Mouse (Mus musculus): ENCODE results near the gene Rexo4. TPM values are rescaled to one million over a fixed set of nuclear protein-coding genes. Genes with fewer than 3 reads are reported as not detected.

Gene Rexo4
- polyA plus RNA-seq, 1 experiment from 2014 or later: 36.1 TPM

GRCm38 (mm10) chr2:26967262-26967661 lies 3.1 kb upstream of the Rexo4 start:
- no peaks in the 10 kb centered on the region for H3K9me3 ChIP-seq
- no peak overlapping the region for H3K4me3 ChIP-seq (replicated peaks)
- H3K36me3 ChIP-seq: peaks cover 1% of the 10 kb centered on the region
- no peaks in the 10 kb centered on the region for H3K27me3 ChIP-seq
- H3K4me2 ChIP-seq (replicated peaks): no peak overlapping the region
- 76% methylated on average over 2 of the region's 2 CpGs for WGBS
- H3K4me1 ChIP-seq (replicated peaks): peaks cover 20% of the 10 kb centered on the region
- no peak for ATAC-seq
- no peak overlapping the region for H3K27ac ChIP-seq
- no peak overlapping the region for H3K9ac ChIP-seq (replicated peaks)

- Histone ChIP-seq H3K4me1 (replicated peaks) (peaks cover 37% of the 10 kb centered on the region), H3K36me3 (peaks cover 18% of the 10 kb centered on the region), H3K9me3 (no peaks in the 10 kb centered on the region), H3K9ac (replicated peaks) (peak overlapping the region; percentile 91), H3K27me3 (no peaks in the 10 kb centered on the region), H3K4me3 (replicated peaks) (peak overlapping the region; percentile 81), H3K4me2 (replicated peaks) (peak overlapping the region; percentile 91), H3K27ac (peak overlapping the region; percentile 98)
- 19% methylated on average over 14 of the region's 14 CpGs for WGBS
- no peak for ATAC-seq
Observed at GRCm38 (mm10) chr2:26964724-26965370, 661 bp upstream of the Rexo4 start.

- Histone ChIP-seq H3K27ac (no peak overlapping the region), H3K27me3 (no peaks in the 10 kb centered on the region), H3K9ac (replicated peaks) (no peak overlapping the region), H3K4me2 (replicated peaks) (no peak overlapping the region), H3K9me3 (no peaks in the 10 kb centered on the region), H3K4me3 (replicated peaks) (no peak overlapping the region), H3K4me1 (replicated peaks) (peaks cover 37% of the 10 kb centered on the region), H3K36me3 (peaks cover 55% of the 10 kb centered on the region)
- WGBS: 80% methylated on average over 4 of the region's 4 CpGs
- no peak for ATAC-seq
Observed at GRCm38 (mm10) chr2:26960756-26961155, 3.4 kb downstream of the Rexo4 start.

GRCm38 (mm10) chr2:26957488-26957859 lies 6.7 kb downstream of the Rexo4 start:
- WGBS: 92% methylated on average over 2 of the region's 2 CpGs
- Histone ChIP-seq H3K36me3 (peaks cover 87% of the 10 kb centered on the region), H3K4me1 (replicated peaks) (peaks cover 19% of the 10 kb centered on the region), H3K27me3 (no peaks in the 10 kb centered on the region), H3K4me3 (replicated peaks) (no peak overlapping the region), H3K9me3 (no peaks in the 10 kb centered on the region), H3K4me2 (replicated peaks) (no peak overlapping the region), H3K9ac (replicated peaks) (no peak overlapping the region), H3K27ac (no peak overlapping the region)
- ATAC-seq: no peak

- no peak overlapping the region for H3K27ac ChIP-seq
- H3K27me3 ChIP-seq: no peaks in the 10 kb centered on the region
- H3K36me3 ChIP-seq: peaks cover 88% of the 10 kb centered on the region
- no peak overlapping the region for H3K4me2 ChIP-seq (replicated peaks)
- peaks cover 14% of the 10 kb centered on the region for H3K4me1 ChIP-seq (replicated peaks)
- H3K4me3 ChIP-seq (replicated peaks): no peak overlapping the region
- no peaks in the 10 kb centered on the region for H3K9me3 ChIP-seq
- WGBS: 94% methylated on average over 12 of the region's 12 CpGs
- no peak for ATAC-seq
- no peak overlapping the region for H3K9ac ChIP-seq (replicated peaks)
Observed at GRCm38 (mm10) chr2:26956811-26957487, 7.2 kb downstream of the Rexo4 start.

GRCm38 (mm10) chr2:26954735-26955395 lies 9.3 kb downstream of the Rexo4 start:
- Histone ChIP-seq H3K4me3 (replicated peaks) (no peak overlapping the region), H3K9me3 (no peaks in the 10 kb centered on the region), H3K27ac (no peak overlapping the region), H3K36me3 (peaks cover 96% of the 10 kb centered on the region), H3K27me3 (no peaks in the 10 kb centered on the region), H3K4me2 (replicated peaks) (no peak overlapping the region), H3K4me1 (replicated peaks) (no peaks in the 10 kb centered on the region), H3K9ac (replicated peaks) (no peak overlapping the region; the same call in 1 of the 2 replicates)
- no peak for ATAC-seq
- WGBS: 96% methylated on average over 2 of the region's 2 CpGs

GRCm38 (mm10) chr2:26952866-26953265 lies 11.3 kb downstream of the Rexo4 start:
- H3K27me3 ChIP-seq: no peaks in the 10 kb centered on the region
- no peaks in the 10 kb centered on the region for H3K4me1 ChIP-seq (replicated peaks)
- peaks cover 91% of the 10 kb centered on the region for H3K36me3 ChIP-seq
- H3K9me3 ChIP-seq: no peaks in the 10 kb centered on the region
- H3K9ac ChIP-seq (replicated peaks): no peak overlapping the region
- no peak overlapping the region for H3K4me2 ChIP-seq (replicated peaks)
- no peak for ATAC-seq
- H3K27ac ChIP-seq: no peak overlapping the region
- H3K4me3 ChIP-seq (replicated peaks): no peak overlapping the region
- 95% methylated on average over 8 of the region's 8 CpGs for WGBS

GRCm38 (mm10) chr2:26952193-26952592 lies 12.0 kb downstream of the Rexo4 start:
- Histone ChIP-seq H3K27me3 (no peaks in the 10 kb centered on the region), H3K9me3 (no peaks in the 10 kb centered on the region), H3K4me1 (replicated peaks) (no peaks in the 10 kb centered on the region), H3K4me3 (replicated peaks) (no peak overlapping the region), H3K4me2 (replicated peaks) (no peak overlapping the region), H3K9ac (replicated peaks) (no peak overlapping the region), H3K27ac (no peak overlapping the region), H3K36me3 (peaks cover 86% of the 10 kb centered on the region)
- 92% methylated on average over 4 of the region's 4 CpGs for WGBS
- ATAC-seq: no peak

GRCm38 (mm10) chr2:26951346-26951905 lies 12.8 kb downstream of the Rexo4 start:
- H3K36me3 ChIP-seq: peaks cover 83% of the 10 kb centered on the region
- no peak overlapping the region for H3K9ac ChIP-seq (replicated peaks)
- H3K27me3 ChIP-seq: no peaks in the 10 kb centered on the region
- no peak for ATAC-seq
- WGBS: 93% methylated on average over 8 of the region's 8 CpGs
- no peak overlapping the region for H3K4me3 ChIP-seq (replicated peaks)
- no peak overlapping the region for H3K27ac ChIP-seq
- H3K4me1 ChIP-seq (replicated peaks): no peaks in the 10 kb centered on the region
- H3K9me3 ChIP-seq: no peaks in the 10 kb centered on the region
- no peak overlapping the region for H3K4me2 ChIP-seq (replicated peaks)

GRCm38 (mm10) chr2:26950411-26950810 lies 13.8 kb downstream of the Rexo4 start:
- WGBS: 89% methylated on average over 2 of the region's 2 CpGs
- H3K9me3 ChIP-seq: no peaks in the 10 kb centered on the region
- no peak overlapping the region for H3K9ac ChIP-seq (replicated peaks)
- H3K27me3 ChIP-seq: no peaks in the 10 kb centered on the region
- no peaks in the 10 kb centered on the region for H3K4me1 ChIP-seq (replicated peaks)
- H3K27ac ChIP-seq: no peak overlapping the region
- H3K4me2 ChIP-seq (replicated peaks): no peak overlapping the region
- H3K36me3 ChIP-seq: peaks cover 74% of the 10 kb centered on the region
- no peak for ATAC-seq
- H3K4me3 ChIP-seq (replicated peaks): no peak overlapping the region

- no peak overlapping the region for H3K9ac ChIP-seq (replicated peaks)
- H3K9me3 ChIP-seq: no peaks in the 10 kb centered on the region
- peaks cover 7% of the 10 kb centered on the region for H3K36me3 ChIP-seq
- H3K4me1 ChIP-seq (replicated peaks): no peaks in the 10 kb centered on the region
- no peaks in the 10 kb centered on the region for H3K27me3 ChIP-seq
- H3K4me3 ChIP-seq (replicated peaks): no peak overlapping the region
- H3K27ac ChIP-seq: no peak overlapping the region
- 92% methylated on average over 3 of the region's 3 CpGs for WGBS
- H3K4me2 ChIP-seq (replicated peaks): no peak overlapping the region
- ATAC-seq: no peak
Observed at GRCm38 (mm10) chr2:26943253-26943652, 20.9 kb downstream of the Rexo4 start.

GRCm38 (mm10) chr2:26941539-26941938 lies 22.6 kb downstream of the Rexo4 start:
- ATAC-seq: no peak

More at GRCm38 (mm10) chr2:26941539-26941938, 22.6 kb downstream of the Rexo4 start:
- no peaks in the 10 kb centered on the region for H3K27me3 ChIP-seq
- no peak overlapping the region for H3K4me3 ChIP-seq (replicated peaks)
- peaks cover 2% of the 10 kb centered on the region; the same call in 1 of the 2 replicates for H3K36me3 ChIP-seq
- no peak overlapping the region for H3K4me2 ChIP-seq (replicated peaks)
- H3K9me3 ChIP-seq: no peaks in the 10 kb centered on the region
- H3K27ac ChIP-seq: no peak overlapping the region
- H3K9ac ChIP-seq (replicated peaks): no peak overlapping the region
- WGBS: 43% methylated on average over 5 of the region's 5 CpGs
- no peaks in the 10 kb centered on the region for H3K4me1 ChIP-seq (replicated peaks)
